Mouse (Mus musculus): ENCODE results near the gene Car5a.

DNA sequence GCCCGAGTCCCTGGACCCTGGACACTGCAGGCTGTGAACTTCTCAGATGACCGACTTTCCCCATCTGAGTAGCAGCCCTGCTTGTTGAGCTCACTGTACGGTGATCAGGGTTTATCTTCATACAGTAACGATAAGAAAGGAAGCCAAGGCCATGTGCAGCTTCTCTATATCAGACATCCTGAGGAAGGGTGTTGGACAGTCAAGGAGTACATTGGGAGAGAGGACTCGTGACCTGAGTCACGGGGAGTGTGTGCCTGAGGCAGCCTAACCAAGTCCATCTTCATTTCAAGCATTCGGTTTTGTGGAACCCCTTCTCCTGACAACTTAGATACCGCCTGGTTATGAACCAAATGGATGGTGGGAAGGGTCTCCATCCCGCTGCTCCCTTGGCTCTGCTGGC, 69.2 kb downstream of the Car5a start:
- TF ChIP-seq CTCF (IDR thresholded peaks at IDR 0.05; ENCODE audit: low read depth, low read length) (no peak), POLR2A (IDR thresholded peaks at IDR 0.05; ENCODE audit: extremely low read depth, insufficient read depth, low read length) (no peak)

Measured in liver, adult 2 months (tissue).